Mouse (Mus musculus): ENCODE measurements around the gene Tmem178.

GRCm38 (mm10) chr17:81015814-81016447 lies 71.5 kb downstream of the Tmem178 start:
- no peak for TF ChIP-seq GATA1 (IDR thresholded peaks at IDR 0.05; ENCODE audit: low read length)
- TF ChIP-seq TAL1 (IDR thresholded peaks at IDR 0.05; ENCODE audit: low read length), result no peak
